Mouse (Mus musculus) C2C12 (cell line): ENCODE measurements around the gene Gcc1.

Source experiments
- CTCF ChIP-seq: IDR thresholded peaks from one replicate; pipeline ENCODE4 v1.5.1; 2011; ENCODE audit not compliant: control insufficient read depth, insufficient read depth, insufficient read length
- MAX ChIP-seq: IDR thresholded peaks from one replicate; pipeline ENCODE4 v1.6.1; 2011; ENCODE audit warnings: mild to moderate bottlenecking, control low read depth
- USF1 ChIP-seq: IDR thresholded peaks from one replicate; pipeline ENCODE4 v1.6.1; 2011; ENCODE audit warnings: low read depth, mild to moderate bottlenecking, control low read depth, moderate library complexity

DNA sequence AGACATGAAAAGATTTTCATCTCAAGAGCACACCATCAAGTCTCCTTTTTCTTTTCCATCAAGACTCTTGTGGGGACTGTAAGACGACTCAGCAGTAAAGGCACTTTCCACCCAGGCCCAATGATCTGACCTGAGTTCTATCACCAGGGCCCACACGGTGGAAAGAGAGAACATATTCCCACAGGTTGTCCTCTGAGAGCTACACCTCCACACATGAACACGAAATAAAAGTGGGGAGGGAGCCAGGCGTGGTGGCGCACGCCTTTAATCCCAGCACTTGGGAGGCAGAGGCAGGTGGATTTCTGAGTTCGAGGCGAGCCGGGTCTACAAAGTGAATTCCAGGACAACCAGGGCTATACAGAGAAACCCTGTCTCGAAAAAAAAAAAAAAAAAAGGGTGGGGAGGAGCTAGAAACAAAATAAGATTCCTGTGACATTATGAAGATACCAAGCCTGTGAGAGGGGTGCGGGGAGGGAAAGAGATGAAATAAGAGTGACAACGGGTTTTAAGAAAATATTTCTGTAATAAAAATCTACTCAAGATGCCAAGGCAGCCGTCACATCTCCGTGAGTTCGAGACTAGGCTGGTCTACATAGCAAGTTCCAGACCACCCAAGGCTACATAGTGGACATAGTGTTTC, 5.4 kb downstream of the Gcc1 start:
- no peak for TF ChIP-seq USF1
- no peak for TF ChIP-seq CTCF
- no peak for TF ChIP-seq MAX
